Mouse (Mus musculus): ENCODE measurements around the gene Mob3a.

The Mob3a gene

GRCm38 (mm10) chr10:80701721-80702535 is at the start of gene Mob3a, which contains the start of gene Izumo4:
Gene Mob3a (minus strand): TSS chr10:80701977.
Gene Izumo4 (plus strand): TSS chr10:80702184.
- H3K27me3 ChIP-seq (ENCODE audit: control insufficient read depth, insufficient read depth, low read length, poor library complexity, severe bottlenecking): no peaks in the 10 kb centered on the region
- peak; percentile 99 for DNase-seq (ENCODE audit: low read depth, low spot score)
- H3K36me3 ChIP-seq (ENCODE audit: control insufficient read depth, insufficient read depth, low read length, poor library complexity, severe bottlenecking): peaks cover 5% of the 10 kb centered on the region

GRCm38 (mm10) chr10:80751188-80751832 is 49.5 kb upstream of the Mob3a start:
- no peaks in the 10 kb centered on the region for H3K36me3 ChIP-seq (ENCODE audit: control insufficient read depth, insufficient read depth, low read length, poor library complexity, severe bottlenecking)
- no peaks in the 10 kb centered on the region for H3K27me3 ChIP-seq (ENCODE audit: control insufficient read depth, insufficient read depth, low read length, poor library complexity, severe bottlenecking)
- peak; percentile 76 for DNase-seq (ENCODE audit: low read depth, low spot score)

GRCm38 (mm10) chr10:80748609-80749008 is 46.8 kb upstream of the Mob3a start:
- H3K27me3 ChIP-seq (ENCODE audit: control insufficient read depth, insufficient read depth, low read length, poor library complexity, severe bottlenecking): no peaks in the 10 kb centered on the region
- peak; percentile 75 for DNase-seq (ENCODE audit: low read depth, low spot score)
- H3K36me3 ChIP-seq (ENCODE audit: control insufficient read depth, insufficient read depth, low read length, poor library complexity, severe bottlenecking): no peaks in the 10 kb centered on the region

- peak; percentile 89 for DNase-seq (ENCODE audit: low read depth, low spot score)
- no peaks in the 10 kb centered on the region for H3K27me3 ChIP-seq (ENCODE audit: control insufficient read depth, insufficient read depth, low read length, poor library complexity, severe bottlenecking)
- no peaks in the 10 kb centered on the region for H3K36me3 ChIP-seq (ENCODE audit: control insufficient read depth, insufficient read depth, low read length, poor library complexity, severe bottlenecking)
These were observed 45.6 kb upstream of the Mob3a start for GRCm38 (mm10) chr10:80747410-80747809.

GRCm38 (mm10) chr10:80744262-80744661 is 42.5 kb upstream of the Mob3a start:
- Histone ChIP-seq H3K36me3 (ENCODE audit: control insufficient read depth, insufficient read depth, low read length, poor library complexity, severe bottlenecking) (no peaks in the 10 kb centered on the region), H3K27me3 (ENCODE audit: control insufficient read depth, insufficient read depth, low read length, poor library complexity, severe bottlenecking) (no peaks in the 10 kb centered on the region)
- peak; percentile 62 for DNase-seq (ENCODE audit: low read depth, low spot score)

- peak; percentile 100 for DNase-seq (ENCODE audit: low read depth, low spot score)
- no peaks in the 10 kb centered on the region for H3K27me3 ChIP-seq (ENCODE audit: control insufficient read depth, insufficient read depth, low read length, poor library complexity, severe bottlenecking)
- H3K36me3 ChIP-seq (ENCODE audit: control insufficient read depth, insufficient read depth, low read length, poor library complexity, severe bottlenecking): no peaks in the 10 kb centered on the region
These were observed 40.6 kb upstream of the Mob3a start, which contains the start of gene Ap3d1 for GRCm38 (mm10) chr10:80742180-80742978. Gene Ap3d1 (minus strand): TSS chr10:80742264.

GRCm38 (mm10) chr10:80741634-80742179 is 39.9 kb upstream of the Mob3a start:
- H3K36me3 ChIP-seq (ENCODE audit: control insufficient read depth, insufficient read depth, low read length, poor library complexity, severe bottlenecking): no peaks in the 10 kb centered on the region
- H3K27me3 ChIP-seq (ENCODE audit: control insufficient read depth, insufficient read depth, low read length, poor library complexity, severe bottlenecking): no peaks in the 10 kb centered on the region
- DNase-seq (ENCODE audit: low read depth, low spot score): no peak

- Histone ChIP-seq H3K36me3 (ENCODE audit: control insufficient read depth, insufficient read depth, low read length, poor library complexity, severe bottlenecking) (no peaks in the 10 kb centered on the region; the same call in 1 of the 2 replicates), H3K27me3 (ENCODE audit: control insufficient read depth, insufficient read depth, low read length, poor library complexity, severe bottlenecking) (no peaks in the 10 kb centered on the region)
- DNase-seq (ENCODE audit: low read depth, low spot score): no peak
These were observed 39.4 kb upstream of the Mob3a start for GRCm38 (mm10) chr10:80741146-80741545.

- Histone ChIP-seq H3K27me3 (ENCODE audit: control insufficient read depth, insufficient read depth, low read length, poor library complexity, severe bottlenecking) (no peaks in the 10 kb centered on the region), H3K36me3 (ENCODE audit: control insufficient read depth, insufficient read depth, low read length, poor library complexity, severe bottlenecking) (no peaks in the 10 kb centered on the region; the same call in 1 of the 2 replicates)
- DNase-seq (ENCODE audit: low read depth, low spot score): peak; percentile 55
These were observed 36.9 kb upstream of the Mob3a start for GRCm38 (mm10) chr10:80738657-80739056.

- no peak for DNase-seq (ENCODE audit: low read depth, low spot score)
- H3K27me3 ChIP-seq (ENCODE audit: control insufficient read depth, insufficient read depth, low read length, poor library complexity, severe bottlenecking): no peaks in the 10 kb centered on the region
- H3K36me3 ChIP-seq (ENCODE audit: control insufficient read depth, insufficient read depth, low read length, poor library complexity, severe bottlenecking): no peaks in the 10 kb centered on the region; the same call in 1 of the 2 replicates
These were observed 35.0 kb upstream of the Mob3a start for GRCm38 (mm10) chr10:80736731-80737130.

- no peak for DNase-seq (ENCODE audit: low read depth, low spot score)
- no peaks in the 10 kb centered on the region for H3K27me3 ChIP-seq (ENCODE audit: control insufficient read depth, insufficient read depth, low read length, poor library complexity, severe bottlenecking)
- peaks cover 9% of the 10 kb centered on the region for H3K36me3 ChIP-seq (ENCODE audit: control insufficient read depth, insufficient read depth, low read length, poor library complexity, severe bottlenecking)
These were observed 30.9 kb upstream of the Mob3a start for GRCm38 (mm10) chr10:80732611-80733101.

- Histone ChIP-seq H3K27me3 (ENCODE audit: control insufficient read depth, insufficient read depth, low read length, poor library complexity, severe bottlenecking) (no peaks in the 10 kb centered on the region), H3K36me3 (ENCODE audit: control insufficient read depth, insufficient read depth, low read length, poor library complexity, severe bottlenecking) (peaks cover 16% of the 10 kb centered on the region)
- no peak for DNase-seq (ENCODE audit: low read depth, low spot score)
These were observed 25.8 kb upstream of the Mob3a start for GRCm38 (mm10) chr10:80727369-80728127.

GRCm38 (mm10) chr10:80717281-80717680 is 15.5 kb upstream of the Mob3a start:
- no peaks in the 10 kb centered on the region for H3K27me3 ChIP-seq (ENCODE audit: control insufficient read depth, insufficient read depth, low read length, poor library complexity, severe bottlenecking)
- peaks cover 21% of the 10 kb centered on the region for H3K36me3 ChIP-seq (ENCODE audit: control insufficient read depth, insufficient read depth, low read length, poor library complexity, severe bottlenecking)
- no peak for DNase-seq (ENCODE audit: low read depth, low spot score)

GRCm38 (mm10) chr10:80710834-80711233 is 9.1 kb upstream of the Mob3a start:
- no peak for DNase-seq (ENCODE audit: low read depth, low spot score)
- Histone ChIP-seq H3K27me3 (ENCODE audit: control insufficient read depth, insufficient read depth, low read length, poor library complexity, severe bottlenecking) (no peaks in the 10 kb centered on the region), H3K36me3 (ENCODE audit: control insufficient read depth, insufficient read depth, low read length, poor library complexity, severe bottlenecking) (peaks cover 20% of the 10 kb centered on the region)

Data from splenic B cell, adult 2 months (primary cell).